Mouse (Mus musculus) mouse embryonic stem cell (cell line): Measurements from ENCODE around the gene Acacb.

Source experiments
- in situ Hi-C, 2 experiments: fragments of 300-500 bp; cut with MboI; formaldehyde crosslinking; loops; 1 replicate in 1 of 2; 3 replicates in 1 of 2; pipeline ENCODE4 v1.14.3; 2019 to 2020; ENCODE audit warnings: low sequenced_read_pairs in 2 of 2, low pct_unique_long_range_greater_than_20kb in 1 of 2, mixed read lengths in 1 of 2; ENCODE audit not compliant: unreplicated experiment in 1 of 2

The Acacb gene

DNA sequence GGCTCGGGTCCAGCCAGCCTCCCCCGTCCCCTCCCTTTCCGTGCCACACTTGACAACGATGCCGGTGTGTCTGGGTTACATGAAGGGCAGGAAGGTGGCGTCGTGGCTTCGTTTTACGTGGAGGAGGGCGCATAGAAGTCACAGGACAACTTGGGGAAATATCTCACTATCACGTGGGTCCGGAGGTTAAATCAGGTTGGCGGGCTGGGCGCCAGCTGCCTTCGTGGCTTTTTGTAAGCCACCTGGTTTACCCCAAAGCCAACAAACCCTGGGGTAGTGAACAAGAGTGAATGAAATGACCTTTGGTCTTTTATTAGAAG is 14.9 kb upstream of the Acacb start:
- in situ Hi-C loops = no loop called here

DNA sequence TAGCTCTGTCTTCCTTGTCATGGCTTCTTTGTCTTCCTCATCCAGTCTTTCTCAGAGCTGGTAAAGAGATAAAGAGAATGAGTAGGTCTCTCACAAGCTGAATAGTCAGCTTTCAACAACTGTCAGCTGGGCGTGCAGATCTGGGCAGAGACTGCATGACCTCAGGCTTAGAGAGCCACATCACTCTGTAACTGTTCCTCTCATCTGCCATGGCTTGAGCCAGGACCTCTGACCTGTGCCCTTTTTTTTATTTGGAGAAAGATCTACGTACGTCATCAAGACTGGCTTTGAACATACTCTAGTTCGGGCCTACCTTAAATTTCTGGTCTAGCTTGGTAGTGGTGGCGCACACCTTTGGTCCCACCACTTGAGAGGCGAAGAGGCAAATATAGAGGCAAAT is 13.5 kb upstream of the Acacb start:
- in situ Hi-C loops = no loop called here

DNA sequence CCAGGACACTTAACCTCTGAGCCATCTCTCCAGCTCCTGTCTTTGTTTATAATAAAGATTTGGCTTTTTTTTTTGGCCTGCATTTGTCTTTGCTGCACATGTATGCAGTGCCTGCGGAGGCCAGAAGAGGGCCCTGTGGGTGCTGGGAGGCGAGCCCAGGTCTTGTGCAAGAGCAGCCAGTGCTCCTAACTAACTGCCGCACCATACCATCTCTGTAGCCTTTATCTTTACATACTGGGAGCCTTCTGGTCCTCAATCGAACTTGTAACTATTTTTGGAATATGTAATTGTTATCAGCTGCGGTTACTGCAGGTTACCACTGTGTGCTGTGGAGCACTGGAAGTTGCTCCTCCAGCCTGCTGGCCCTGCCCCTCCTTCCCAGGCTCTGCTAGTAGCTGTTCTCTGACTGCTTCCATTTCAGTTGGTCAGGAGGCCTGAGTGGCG is 12.2 kb upstream of the Acacb start:
- in situ Hi-C loops = no loop called here

DNA sequence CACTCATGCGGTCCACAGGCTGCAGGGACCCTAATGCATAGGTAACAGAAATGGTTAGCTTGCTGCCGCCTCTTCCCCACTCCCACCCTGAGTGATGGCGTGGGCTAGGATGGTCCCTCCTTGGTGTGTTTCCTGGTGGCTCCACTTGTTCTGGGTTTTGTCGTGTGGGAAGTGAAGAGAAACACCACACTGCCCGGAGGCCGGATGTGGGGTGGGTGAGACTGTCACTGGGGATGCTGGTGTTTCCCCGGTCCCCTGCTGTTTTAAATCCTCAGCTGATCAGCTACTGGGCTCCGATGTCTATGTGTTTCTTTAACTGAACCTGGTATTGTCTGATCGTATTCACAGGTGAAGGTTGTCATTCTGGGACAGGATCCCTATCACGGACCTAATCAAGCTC is 10.8 kb upstream of the Acacb start:
- in situ Hi-C loops = no loop called here

DNA sequence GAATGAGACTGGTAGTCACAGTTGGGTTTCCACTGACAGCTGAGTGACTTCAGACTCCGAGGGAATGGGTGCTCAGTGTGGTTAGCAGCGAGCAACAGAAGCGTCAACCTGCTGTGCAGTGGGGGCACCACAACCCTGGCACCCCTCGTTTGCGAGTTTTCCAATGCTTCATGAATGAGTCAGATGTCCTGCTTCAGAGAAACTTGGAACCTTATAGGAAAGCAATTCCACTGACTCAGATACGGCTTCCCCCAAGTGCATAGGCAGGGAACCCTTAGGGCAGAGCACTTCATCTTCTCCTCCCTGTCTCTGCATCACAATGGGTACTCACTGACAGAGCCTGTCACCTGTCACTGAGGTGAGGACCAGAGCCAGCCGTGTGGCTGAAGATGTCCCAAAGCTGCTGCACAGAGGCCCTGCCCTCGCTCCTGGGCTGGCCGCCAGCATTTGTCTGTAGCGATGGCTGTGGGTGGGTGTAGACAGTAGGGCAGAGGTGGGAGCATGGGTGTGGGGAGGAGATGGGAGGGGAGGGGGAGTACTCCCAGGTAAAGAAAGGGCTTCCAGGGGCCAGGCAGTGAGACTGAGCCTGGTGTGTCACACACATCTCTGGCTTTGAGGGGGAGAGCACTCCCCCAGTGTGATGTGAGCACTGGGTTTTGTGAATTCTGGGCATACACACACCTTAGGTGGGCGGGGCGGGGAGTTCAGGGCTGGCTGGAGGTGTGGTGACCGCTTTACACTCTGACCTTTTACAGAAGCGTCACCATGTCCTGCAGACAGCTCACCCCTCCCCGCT is 8.7 kb upstream of the Acacb start:
- in situ Hi-C loops = no loop called here

DNA sequence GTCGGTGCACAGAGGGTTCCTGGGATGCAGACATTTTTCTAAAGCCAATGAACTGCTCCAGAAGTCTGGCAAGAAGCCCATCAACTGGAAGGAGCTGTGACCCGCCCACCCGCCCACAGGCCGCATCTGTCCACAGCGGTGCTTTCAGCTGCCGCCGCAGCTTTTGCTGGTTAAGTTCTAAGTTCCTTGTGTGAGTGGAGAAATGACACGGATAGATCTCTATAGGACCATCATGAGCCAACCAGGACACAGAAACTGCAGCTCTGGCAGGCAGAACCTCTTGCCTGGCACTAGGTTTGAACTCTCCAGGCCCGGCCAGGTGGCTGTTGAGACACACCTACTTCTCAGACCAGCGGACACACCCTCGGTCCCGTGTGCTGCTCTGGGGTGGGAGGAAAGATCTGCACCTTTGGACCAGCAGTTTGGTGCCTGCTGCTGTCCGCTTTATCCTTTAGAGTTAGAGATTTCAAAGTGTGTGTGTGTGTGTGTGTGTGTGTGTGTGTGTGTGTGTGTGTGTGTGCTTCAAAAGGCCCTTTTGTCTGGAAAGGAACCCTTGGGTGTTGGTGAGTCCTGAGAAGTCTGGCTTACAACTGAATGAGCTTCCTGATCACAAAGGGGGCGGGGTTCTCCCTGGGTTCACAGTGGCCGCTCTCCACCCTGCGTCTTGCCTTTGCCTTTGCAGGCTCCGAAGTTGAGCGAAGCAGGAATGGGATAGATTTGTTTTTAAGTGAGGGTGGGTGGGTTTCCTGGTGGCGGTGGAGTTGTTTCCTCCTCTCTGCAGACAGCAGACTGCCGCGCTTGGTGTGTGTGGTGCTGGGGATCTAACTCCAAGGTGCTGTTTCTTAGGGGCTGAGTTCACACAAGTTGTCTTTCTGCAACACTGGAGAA is 7.8 kb upstream of the Acacb start:
- in situ Hi-C loops = no loop called here

DNA sequence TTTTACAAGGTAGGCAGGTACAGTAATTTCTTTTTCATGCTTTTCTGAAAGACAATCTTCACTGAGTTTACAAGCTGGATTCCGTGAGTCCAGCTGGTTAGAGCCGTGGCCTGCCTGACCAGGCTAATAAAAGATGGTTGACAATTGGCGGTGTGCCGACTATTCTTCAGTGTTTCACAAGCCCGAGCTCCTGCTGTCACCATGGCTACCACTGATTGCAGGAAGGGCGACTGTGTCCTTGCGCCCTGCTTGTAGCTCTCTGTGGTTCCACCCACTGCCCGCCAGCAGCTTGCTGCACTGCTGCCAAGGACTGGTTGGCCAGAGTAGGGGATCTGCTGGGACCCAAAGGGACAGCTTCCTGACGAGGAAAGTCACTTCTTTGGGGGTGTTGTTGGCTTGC is 7.2 kb upstream of the Acacb start:
- in situ Hi-C loops = no loop called here

DNA sequence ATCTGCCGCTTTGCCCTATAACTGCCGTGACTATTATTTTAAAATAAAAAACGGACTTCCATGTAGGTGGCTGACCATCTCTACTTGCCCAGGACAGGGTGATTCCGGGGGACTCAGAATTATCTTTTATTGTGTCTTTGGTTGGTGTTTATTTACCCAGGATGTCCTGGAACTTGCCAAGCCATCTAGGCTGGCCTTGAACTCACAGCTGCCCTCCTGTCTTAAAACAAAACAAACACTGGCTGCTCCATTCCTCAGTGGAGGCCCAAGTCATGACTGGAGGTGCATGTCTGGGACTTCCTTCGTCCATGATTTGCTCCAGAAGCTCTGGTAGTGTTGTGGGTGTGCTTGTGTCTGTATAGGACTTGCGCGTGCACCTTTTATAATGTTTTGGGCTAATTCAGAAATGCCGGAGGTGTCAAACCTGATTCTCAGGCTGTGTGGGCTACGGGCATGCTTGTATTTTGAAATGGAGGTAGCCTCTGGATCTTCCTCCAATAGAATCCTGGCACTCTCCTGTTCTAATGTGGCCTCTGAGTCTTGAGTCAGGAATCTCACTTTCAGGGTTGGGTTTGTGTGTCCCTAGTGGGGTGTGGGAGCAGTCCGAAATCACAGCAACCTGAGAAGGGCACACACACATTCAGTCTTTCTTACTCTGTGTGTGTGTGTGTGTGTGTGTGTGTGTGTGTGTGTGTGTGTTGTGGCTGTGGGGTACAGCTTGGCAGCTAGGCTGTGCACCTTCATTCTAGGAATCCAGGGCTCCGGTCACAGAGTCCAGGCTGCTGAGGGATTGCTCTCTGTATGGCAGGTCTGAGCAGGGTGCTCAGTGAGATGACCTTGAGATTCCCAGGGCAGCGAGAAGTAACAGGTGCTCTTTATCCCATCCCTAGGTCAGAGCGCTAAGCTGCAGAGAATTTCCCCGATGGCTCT is 973 bp downstream of the Acacb start:
- in situ Hi-C loops = no loop called here

DNA sequence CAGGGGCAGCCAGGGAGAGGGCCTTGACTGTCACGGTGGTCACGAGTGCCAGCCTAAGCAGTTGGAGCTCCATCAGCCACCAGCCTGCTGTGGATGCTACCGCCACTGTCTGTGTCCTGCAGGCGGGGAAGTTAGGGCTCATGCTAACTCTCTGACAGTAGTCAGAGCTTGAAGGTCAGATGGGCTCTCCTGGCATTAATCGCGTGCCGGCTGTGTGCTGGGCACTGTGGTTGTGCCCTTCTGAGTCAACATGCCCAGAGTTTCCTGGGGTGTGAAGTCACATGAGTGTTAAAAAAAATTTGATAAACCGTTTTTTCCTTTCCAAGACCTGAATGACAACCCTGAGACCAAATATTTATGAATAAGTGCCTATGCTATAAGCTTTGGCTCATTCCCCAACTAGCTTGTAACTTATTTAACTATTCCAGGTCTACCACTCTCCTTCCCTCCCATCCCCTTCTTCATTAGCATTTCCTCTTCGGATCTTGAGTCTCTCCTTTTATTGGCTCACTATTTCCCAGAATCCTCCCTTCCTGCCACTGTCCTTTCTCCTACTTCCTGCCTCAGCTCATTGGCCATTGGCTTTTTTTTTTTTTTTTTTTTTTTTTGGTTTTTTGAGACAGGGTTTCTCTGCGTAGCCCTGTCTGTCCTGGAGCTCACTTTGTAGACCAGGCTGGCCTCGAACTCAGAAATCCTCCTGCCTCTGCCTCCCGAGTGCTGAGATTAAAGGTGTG is 6.2 kb downstream of the Acacb start:
- in situ Hi-C loops = no loop called here

DNA sequence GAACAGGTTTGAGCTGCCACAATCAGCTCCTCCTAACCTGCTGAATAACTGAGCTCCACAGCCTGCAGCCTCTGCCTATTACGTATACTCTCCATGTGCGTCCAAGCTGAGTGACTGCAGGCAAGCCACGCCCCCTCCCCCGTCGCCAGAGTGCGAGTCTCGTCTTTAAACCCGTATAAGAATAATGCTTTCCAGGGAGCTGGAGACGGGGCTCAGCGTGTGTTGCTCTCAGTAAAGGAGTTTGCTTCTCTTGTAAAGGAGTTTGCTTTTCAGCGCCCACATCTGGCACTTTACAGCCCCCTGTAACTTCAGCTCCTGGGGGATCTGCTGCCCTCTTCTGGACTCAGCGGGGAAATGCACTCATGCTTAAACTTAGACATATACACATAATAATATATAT is 7.2 kb downstream of the Acacb start:
- in situ Hi-C loops = no loop called here

DNA sequence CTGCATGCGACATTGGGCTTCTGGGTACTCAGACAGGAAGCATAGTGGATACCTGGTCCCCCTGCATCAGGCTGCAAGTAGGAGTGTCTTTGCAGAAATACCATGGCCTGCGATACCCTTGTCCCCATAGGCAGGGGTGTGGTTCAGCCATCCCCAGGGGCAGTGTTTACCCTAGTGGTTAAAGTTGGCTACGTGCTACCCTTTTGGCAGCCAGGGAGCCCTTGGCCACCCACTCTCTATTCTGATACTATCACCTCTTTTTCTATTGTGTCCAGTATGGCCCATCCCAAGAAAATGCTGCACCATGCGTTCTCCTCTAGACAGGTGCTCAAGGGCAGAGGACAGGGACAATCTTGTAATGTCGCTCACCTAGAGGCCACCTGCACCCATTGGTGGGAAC is 8.4 kb downstream of the Acacb start:
- in situ Hi-C loops = no loop called here

DNA sequence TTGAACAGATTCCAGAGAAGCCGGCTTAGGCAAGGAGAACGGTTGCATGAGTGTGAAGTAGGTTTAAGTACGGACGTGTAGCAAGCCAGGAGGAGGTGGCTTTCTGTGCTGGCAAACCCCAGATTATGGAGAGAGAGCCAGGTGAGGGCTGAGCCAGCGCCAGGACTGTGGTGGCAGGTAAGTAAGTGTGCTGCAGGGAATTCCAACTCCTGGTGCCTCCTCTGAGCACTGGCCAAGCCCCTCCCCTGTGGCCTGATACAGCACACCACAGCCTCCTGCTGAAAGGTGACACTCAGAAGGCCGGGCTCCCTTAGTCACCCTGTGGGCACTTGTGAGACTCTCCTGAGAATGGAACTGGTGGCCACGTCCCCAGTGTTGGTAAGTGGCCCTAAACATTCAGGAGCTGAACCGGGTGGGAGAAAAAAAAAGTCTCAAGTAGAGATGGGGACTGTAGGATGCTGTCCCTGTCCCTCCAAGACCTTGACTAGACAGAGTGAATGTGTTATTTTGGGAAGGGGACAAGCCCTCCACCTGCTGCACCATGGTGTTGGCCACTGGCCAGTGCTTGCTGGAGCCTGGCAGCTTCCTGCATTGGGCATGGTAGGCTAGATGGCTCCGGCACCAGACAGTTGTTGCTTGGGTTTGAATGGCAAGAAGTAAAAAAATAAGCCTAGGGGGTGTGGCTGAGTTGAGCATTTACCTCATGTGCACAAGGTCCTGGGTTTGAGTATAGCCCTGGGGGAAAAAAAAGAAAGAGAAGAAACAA is 9.0 kb downstream of the Acacb start:
- in situ Hi-C loops = no loop called here

DNA sequence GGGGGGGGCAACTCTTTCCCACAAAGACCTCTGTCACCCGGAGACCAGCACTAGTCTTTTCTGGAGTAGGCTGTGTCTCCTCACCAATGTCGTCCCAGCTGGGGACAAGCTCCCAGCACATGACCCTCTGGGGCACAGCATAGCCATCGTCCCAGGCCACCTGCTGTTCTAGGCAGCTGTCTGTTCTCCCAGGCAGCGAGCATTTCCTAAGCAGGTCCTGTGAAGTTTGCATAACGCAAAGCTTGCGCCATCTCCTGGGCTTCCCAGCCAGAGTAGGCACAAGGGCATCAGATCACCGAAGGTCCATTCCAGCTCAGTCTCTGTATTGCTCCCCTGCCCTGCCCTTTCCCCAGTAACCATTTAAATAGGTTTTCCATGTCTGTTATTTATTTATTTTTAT is 10.9 kb downstream of the Acacb start:
- in situ Hi-C loops = no loop called here

DNA sequence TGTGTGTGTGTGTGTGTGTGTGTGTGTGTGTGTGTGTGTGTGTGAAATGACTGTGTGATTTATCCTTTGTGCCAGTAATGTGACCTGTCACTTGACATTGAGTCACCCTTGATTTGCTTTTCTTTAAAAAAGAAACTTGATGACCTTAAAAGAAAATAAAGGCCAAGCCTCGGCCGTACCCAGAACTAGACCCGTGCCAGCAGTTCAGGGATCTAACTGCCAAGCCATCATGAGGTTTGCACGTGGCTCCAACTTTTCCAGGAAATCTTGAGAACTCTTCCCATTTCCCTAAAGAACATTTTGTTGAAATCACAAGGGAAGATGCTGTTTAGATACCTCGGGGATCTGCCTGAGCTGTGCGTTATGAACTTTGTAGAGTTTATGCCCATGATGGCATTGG is 15.1 kb downstream of the Acacb start:
- in situ Hi-C loops = no loop called here

DNA sequence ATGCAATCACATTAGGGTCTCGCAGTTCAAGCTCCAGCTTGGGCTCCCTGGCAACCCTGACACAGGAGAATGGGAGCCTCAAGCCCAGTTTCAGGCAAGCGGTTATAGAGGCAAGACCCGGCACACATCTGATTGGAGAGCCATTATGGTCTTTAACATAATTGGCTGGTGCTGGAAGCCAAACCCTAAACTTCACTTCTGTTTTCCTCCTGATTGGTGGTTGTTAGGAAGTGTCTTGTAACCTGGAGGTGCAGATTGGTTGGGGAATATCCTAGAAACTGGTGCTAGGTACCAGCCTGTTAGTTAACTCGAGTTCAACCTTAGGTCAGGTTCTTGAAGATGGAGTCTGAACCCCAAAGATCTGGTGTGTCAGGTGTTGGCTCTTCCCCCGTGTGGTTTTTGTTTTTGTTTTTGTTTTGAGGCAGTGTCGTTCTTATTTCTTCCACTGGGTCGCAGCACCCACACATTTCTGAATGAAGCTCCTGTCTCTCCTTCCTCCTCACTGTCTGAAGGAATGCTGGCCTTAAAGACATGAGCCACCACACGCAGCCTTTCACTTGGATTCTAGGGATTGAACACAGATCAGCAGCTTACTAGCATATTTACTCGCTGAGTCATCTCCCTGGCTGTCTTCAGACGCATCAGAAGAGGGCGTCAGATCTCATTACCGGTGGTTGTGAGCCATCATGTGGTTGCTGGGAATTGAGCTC is 15.9 kb downstream of the Acacb start:
- in situ Hi-C loops = no loop called here

DNA sequence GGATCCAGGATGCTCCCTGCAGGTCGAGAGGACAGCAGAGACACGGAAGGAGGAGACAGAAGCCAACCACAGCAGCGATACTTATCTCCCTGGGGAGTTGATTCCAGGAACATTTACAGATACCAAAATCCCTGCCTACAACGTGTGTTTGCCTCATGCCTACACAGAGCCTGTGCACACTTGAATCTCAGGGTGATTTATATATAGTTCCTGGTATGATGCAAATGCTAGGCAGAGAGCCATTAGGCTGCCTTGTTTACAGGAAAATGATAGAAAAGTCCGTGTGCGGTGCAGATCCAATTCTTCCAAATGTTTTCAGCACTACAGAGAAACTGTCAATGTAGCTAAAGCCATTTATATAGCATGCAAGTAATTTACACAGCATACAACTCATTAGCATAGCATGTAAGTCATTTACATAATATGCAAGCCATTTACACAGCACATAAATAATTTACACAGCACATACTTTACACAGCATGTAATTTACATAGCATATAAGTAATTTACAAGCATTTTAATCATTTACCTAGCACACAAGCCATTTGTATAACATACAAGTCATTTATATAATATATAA is 16.9 kb downstream of the Acacb start:
- in situ Hi-C loops = no loop called here

DNA sequence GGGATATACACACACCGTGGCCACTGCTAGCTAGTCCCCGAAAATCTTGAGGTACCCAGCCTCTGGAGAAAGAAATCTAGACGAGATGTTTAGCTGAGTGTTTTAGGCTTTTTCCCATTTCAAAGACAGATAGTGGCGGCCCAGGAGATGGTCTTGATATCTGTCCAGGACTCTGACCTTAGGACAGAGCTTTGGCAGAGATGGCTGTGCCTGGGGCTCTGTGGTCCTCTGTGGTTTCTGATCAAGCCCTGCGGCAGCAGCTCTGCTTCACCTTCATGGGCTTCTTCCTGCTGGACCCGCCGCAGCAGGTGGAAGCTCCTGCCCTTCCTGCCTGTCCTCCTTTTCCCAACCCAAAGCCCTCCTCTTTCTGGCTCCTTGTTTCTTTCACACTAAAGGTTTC is 24.0 kb downstream of the Acacb start:
- in situ Hi-C loops = no loop called here
